Mouse (Mus musculus) limb, embryonic 12.5 days (tissue): ENCODE results near the gene Rab25. TPM values are rescaled to one million over a fixed set of nuclear protein-coding genes. Genes with fewer than 3 reads are reported as not detected.
A peak's percentile ranks its signal among the peaks of the same experiment; 100 is the strongest.

ENCODE experiments used
- ATAC-seq: fragments of 200-750 bp; cut with Nextera tagmentation; 2 replicates; pipeline ENCODE4 v1.8.0; 2017; ENCODE audit warnings: low read depth, moderate TSS enrichment; ENCODE audit not compliant: insufficient number of reproducible peaks, insufficient read depth, low FRiP score, low TSS enrichment
- H3K27ac ChIP-seq: fragments of 300-500 bp; sonication (generic); 2 replicates; pipeline ENCODE4 v1.5.1; 2016; ENCODE audit warnings: mild to moderate bottlenecking, moderate library complexity
- H3K27me3 ChIP-seq: fragments of 300-500 bp; sonication (generic); 2 replicates; pipeline ENCODE4 v1.6.1; 2016; ENCODE audit warnings: mild to moderate bottlenecking, moderate library complexity
- H3K36me3 ChIP-seq: fragments of 300-500 bp; sonication (generic); 2 replicates; pipeline ENCODE4 v1.6.1; 2016; ENCODE audit warnings: mild to moderate bottlenecking, moderate library complexity
- H3K4me1 ChIP-seq: fragments of 300-500 bp; sonication (generic); replicated peaks from 2 replicates; pipeline ENCODE4 v1.6.1; 2016
- H3K4me2 ChIP-seq: fragments of 300-500 bp; sonication (generic); 2 replicates; pipeline ENCODE4 v1.6.1; 2016; ENCODE audit warnings: mild to moderate bottlenecking, moderate library complexity
- H3K4me3 ChIP-seq: fragments of 300-500 bp; sonication (generic); replicated peaks from 2 replicates; pipeline ENCODE4 v1.5.1; 2016; ENCODE audit warnings: mild to moderate bottlenecking
- H3K9ac ChIP-seq: fragments of 300-500 bp; sonication (generic); replicated peaks from 2 replicates; pipeline ENCODE4 v1.6.1; 2016; ENCODE audit warnings: mild to moderate bottlenecking, moderate library complexity
- H3K9me3 ChIP-seq: fragments of 300-500 bp; sonication (generic); 2 replicates; pipeline ENCODE4 v1.6.1; 2016; ENCODE audit warnings: mild to moderate bottlenecking, moderate library complexity
- WGBS: fragments of 180-500 bp; shearing (Covaris S2); methylation state at CpG from one replicate; pipeline ENCODE4 v1.1.7; 2016; 5-methylcytosine and 5-hydroxymethylcytosine counted together
- polyA plus RNA-seq: library from polyadenylated mRNA; unstranded; fragments of >200 nt; fragmentation: Nextera tagmentation; extraction: Ambion mirVana; gene quantifications from 2 replicates; pipeline ENCODE4 v1.2.1, GENCODE M21; 2016

Rab25 gene
- polyA plus RNA-seq, 1 experiment from 2014 or later: 2.6 TPM

DNA sequence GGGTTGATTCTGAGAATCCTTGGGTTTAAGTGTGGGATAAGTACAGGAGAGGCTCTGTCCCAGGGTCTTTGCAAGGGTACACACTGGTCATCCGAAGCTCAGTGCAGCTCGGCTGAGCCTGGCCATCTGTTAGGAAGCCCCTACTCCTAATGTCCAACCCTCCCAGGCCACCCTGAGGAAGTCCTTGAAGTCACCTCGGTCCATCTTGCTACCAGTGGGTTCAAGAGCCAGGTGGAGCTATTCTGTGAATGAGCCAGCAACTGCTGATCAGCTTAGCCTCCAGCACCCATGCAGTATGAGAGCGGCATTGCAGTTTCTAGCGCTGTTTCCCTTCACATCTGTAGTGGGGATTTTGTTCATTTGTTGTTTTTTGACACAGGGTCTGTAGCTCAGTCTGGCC is 8.0 kb downstream of the Rab25 start:
- peaks cover 63% of the 10 kb centered on the region for H3K36me3 ChIP-seq
- 70% methylated on average over 5 of the region's 5 CpGs for WGBS
- no peak overlapping the region for H3K4me3 ChIP-seq
- no peak for ATAC-seq
- H3K4me2 ChIP-seq: no peak overlapping the region
- no peaks in the 10 kb centered on the region for H3K9me3 ChIP-seq
- H3K9ac ChIP-seq: no peak overlapping the region
- peak overlapping the region; percentile 50 for H3K27ac ChIP-seq
- H3K27me3 ChIP-seq: no peaks in the 10 kb centered on the region
- H3K4me1 ChIP-seq: peaks cover 51% of the 10 kb centered on the region

DNA sequence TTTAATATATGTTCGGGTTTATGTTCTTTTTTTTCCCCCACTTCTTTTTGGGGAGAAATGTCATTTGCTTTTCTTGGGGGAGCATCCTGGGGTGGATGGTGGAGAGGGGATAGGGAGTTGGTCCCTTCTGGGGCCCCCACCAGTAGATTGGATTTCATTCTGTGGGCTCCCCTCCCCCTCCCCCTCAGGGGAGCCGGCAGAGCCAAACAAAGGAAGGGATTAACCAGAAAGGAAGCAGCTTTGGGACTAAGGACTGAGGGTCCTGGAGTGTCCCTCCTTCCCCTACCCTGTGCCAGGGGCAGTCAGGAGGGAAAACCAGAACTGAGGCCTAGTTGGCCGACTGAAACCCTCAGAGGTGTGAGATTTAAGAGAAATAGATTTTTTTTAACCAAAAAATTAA is 8.7 kb downstream of the Rab25 start:
- 30% methylated on average over 3 of the region's 3 CpGs for WGBS
- Histone ChIP-seq H3K27me3 (no peaks in the 10 kb centered on the region), H3K27ac (0 out of 2 replicates have a peak overlapping the region, but pooled peaks have one; percentile 41), H3K4me1 (peaks cover 52% of the 10 kb centered on the region), H3K9ac (no peak overlapping the region), H3K4me3 (no peak overlapping the region), H3K9me3 (no peaks in the 10 kb centered on the region), H3K4me2 (no peak overlapping the region), H3K36me3 (peaks cover 70% of the 10 kb centered on the region)
- ATAC-seq: no peak

GRCm38 (mm10) chr3:88538271-88539145 is 9.6 kb downstream of the Rab25 start:
- 64% methylated on average over 9 of the region's 9 CpGs for WGBS
- no peaks in the 10 kb centered on the region for H3K9me3 ChIP-seq
- peak overlapping the region; percentile 18; the same call in 1 of the 2 replicates for H3K9ac ChIP-seq
- 0 out of 2 replicates have a peak overlapping the region, but pooled peaks have one; percentile 35 for H3K27ac ChIP-seq
- H3K36me3 ChIP-seq: peaks cover 73% of the 10 kb centered on the region
- no peaks in the 10 kb centered on the region for H3K27me3 ChIP-seq
- ATAC-seq: no peak
- peak overlapping the region; percentile 13 for H3K4me2 ChIP-seq
- H3K4me1 ChIP-seq: peaks cover 55% of the 10 kb centered on the region
- H3K4me3 ChIP-seq: no peak overlapping the region

- H3K4me1 ChIP-seq: peaks cover 55% of the 10 kb centered on the region
- no peak for ATAC-seq
- peak overlapping the region; percentile 44; the same call in 1 of the 2 replicates for H3K9ac ChIP-seq
- peak overlapping the region; percentile 75 for H3K4me3 ChIP-seq
- H3K4me2 ChIP-seq: peak overlapping the region; percentile 94
- H3K9me3 ChIP-seq: no peaks in the 10 kb centered on the region
- H3K27ac ChIP-seq: peak overlapping the region; percentile 77
- H3K27me3 ChIP-seq: no peaks in the 10 kb centered on the region
- H3K36me3 ChIP-seq: peaks cover 73% of the 10 kb centered on the region
- 69% methylated on average over 6 of the region's 6 CpGs for WGBS
These were observed 11.0 kb downstream of the Rab25 start for GRCm38 (mm10) chr3:88537146-88537545.

- H3K9ac ChIP-seq: peak overlapping the region; percentile 97
- H3K27ac ChIP-seq: peak overlapping the region; percentile 77
- no peak for ATAC-seq
- H3K27me3 ChIP-seq: no peaks in the 10 kb centered on the region
- peaks cover 55% of the 10 kb centered on the region for H3K4me1 ChIP-seq
- H3K36me3 ChIP-seq: peaks cover 68% of the 10 kb centered on the region
- 10% methylated on average over 64 of the region's 64 CpGs for WGBS
- H3K4me2 ChIP-seq: peak overlapping the region; percentile 94
- H3K4me3 ChIP-seq: peak overlapping the region; percentile 75
- H3K9me3 ChIP-seq: no peaks in the 10 kb centered on the region
These were observed 11.8 kb downstream of the Rab25 start for GRCm38 (mm10) chr3:88536103-88536930.

DNA sequence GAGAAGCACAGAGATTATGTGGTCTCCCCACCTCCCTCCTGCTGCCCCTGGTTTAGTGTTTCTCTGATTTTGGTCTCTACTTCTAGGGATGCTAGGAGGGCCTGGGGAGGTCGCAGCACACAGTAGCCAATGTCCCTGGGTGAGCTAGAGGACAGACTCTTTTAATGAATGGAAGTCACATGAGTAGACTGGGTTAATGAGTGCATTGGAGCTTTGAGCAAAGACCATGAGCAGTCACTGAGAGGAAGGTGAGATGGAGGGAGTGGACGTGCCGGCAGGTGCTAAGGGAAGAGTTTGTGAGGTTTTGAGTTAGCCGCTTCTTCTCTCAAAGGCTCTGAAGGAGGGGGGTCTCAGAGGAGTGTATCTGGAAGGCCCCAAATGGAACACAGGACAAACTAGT is 12.6 kb downstream of the Rab25 start:
- peak overlapping the region; percentile 97 for H3K9ac ChIP-seq
- peak overlapping the region; percentile 75 for H3K4me3 ChIP-seq
- peak overlapping the region; percentile 94 for H3K4me2 ChIP-seq
- H3K27ac ChIP-seq: peak overlapping the region; percentile 99
- WGBS: 52% methylated on average over 4 of the region's 4 CpGs
- H3K27me3 ChIP-seq: no peaks in the 10 kb centered on the region
- H3K9me3 ChIP-seq: no peaks in the 10 kb centered on the region
- peaks cover 60% of the 10 kb centered on the region for H3K36me3 ChIP-seq
- ATAC-seq: no peak
- H3K4me1 ChIP-seq: peaks cover 55% of the 10 kb centered on the region

GRCm38 (mm10) chr3:88535005-88535404 is 13.1 kb downstream of the Rab25 start:
- H3K36me3 ChIP-seq: peaks cover 55% of the 10 kb centered on the region
- H3K9ac ChIP-seq: peak overlapping the region; percentile 97
- H3K4me2 ChIP-seq: peak overlapping the region; percentile 94
- H3K27ac ChIP-seq: peak overlapping the region; percentile 99
- no peaks in the 10 kb centered on the region for H3K9me3 ChIP-seq
- peaks cover 57% of the 10 kb centered on the region for H3K4me1 ChIP-seq
- H3K27me3 ChIP-seq: no peaks in the 10 kb centered on the region
- H3K4me3 ChIP-seq: peak overlapping the region; percentile 75
- no peak for ATAC-seq
- 23% methylated on average over 3 of the region's 3 CpGs for WGBS

GRCm38 (mm10) chr3:88533706-88534105 is 14.4 kb downstream of the Rab25 start:
- H3K4me3 ChIP-seq: peak overlapping the region; percentile 75
- no peak for ATAC-seq
- no peaks in the 10 kb centered on the region for H3K27me3 ChIP-seq
- H3K4me1 ChIP-seq: peaks cover 62% of the 10 kb centered on the region
- peak overlapping the region; percentile 97 for H3K9ac ChIP-seq
- H3K27ac ChIP-seq: peak overlapping the region; percentile 99
- WGBS: 0% methylated on average over 4 of the region's 5 CpGs
- peak overlapping the region; percentile 94 for H3K4me2 ChIP-seq
- H3K9me3 ChIP-seq: no peaks in the 10 kb centered on the region
- H3K36me3 ChIP-seq: peaks cover 45% of the 10 kb centered on the region

DNA sequence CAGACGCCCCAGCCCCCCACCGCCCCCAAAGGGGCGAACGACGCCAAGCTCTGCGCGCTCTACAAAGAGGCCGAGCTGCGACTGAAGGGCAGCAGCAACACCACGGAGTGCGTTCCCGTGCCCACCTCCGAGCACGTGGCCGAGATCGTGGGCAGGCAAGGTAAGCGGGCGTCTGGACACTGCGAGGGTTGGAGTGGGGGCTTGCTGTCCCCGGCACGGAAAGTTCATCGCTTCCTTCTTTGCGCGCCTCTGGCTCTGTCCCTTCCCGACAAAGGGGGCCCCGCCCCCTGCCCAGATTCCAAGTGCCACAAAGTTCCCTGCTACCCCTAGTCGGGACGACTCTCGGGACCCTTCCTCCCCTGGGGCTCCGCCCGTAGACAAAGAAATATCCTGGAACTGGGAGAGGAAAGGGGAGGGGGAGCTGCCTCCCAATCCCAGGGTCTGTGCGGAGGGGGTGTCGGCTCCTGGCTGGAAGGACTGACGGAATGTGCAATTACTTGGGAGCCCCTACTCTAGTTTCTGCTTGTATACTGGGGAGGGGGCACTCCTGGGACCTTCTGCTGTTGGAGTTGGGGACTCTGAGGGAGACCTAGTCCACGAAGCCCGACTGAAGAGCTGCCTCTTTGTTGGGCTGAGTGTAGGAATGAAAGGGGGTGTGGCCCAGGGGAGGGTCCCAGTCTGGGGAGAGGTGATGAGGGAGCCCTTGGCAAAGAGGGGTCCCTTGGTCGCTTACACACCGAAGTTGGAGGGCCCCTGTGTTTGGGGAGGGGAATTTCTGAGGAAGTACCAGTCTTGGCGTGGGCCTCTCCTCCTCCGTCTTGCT is 15.2 kb downstream of the Rab25 start:
- Histone ChIP-seq H3K9ac (peak overlapping the region; percentile 97), H3K4me2 (peak overlapping the region; percentile 94), H3K36me3 (peaks cover 37% of the 10 kb centered on the region), H3K4me3 (peak overlapping the region; percentile 75), H3K27me3 (no peaks in the 10 kb centered on the region), H3K27ac (peak overlapping the region; percentile 99), H3K9me3 (no peaks in the 10 kb centered on the region), H3K4me1 (peaks cover 60% of the 10 kb centered on the region)
- no peak; the same call in 1 of the 2 replicates for ATAC-seq
- under 1% methylated on average over 39 of the region's 40 CpGs for WGBS

GRCm38 (mm10) chr3:88532299-88532674 is 15.8 kb downstream of the Rab25 start, which contains the start of gene Mex3a:
Mex3a (plus strand) TSS chr3:88532395.
- 2% methylated on average over 29 of the region's 31 CpGs for WGBS
- ATAC-seq: no peak
- peaks cover 60% of the 10 kb centered on the region for H3K4me1 ChIP-seq

More at GRCm38 (mm10) chr3:88532299-88532674, 15.8 kb downstream of the Rab25 start, which contains the start of gene Mex3a:
- peak within 1 kb of the TSS; percentile 97 for H3K9ac ChIP-seq
- peaks cover 31% of the 10 kb centered on the region for H3K36me3 ChIP-seq
- H3K9me3 ChIP-seq: no peaks in the 10 kb centered on the region
- peak within 1 kb of the TSS; percentile 75 for H3K4me3 ChIP-seq
- peak within 1 kb of the TSS; percentile 94 for H3K4me2 ChIP-seq
- H3K27ac ChIP-seq: peak within 1 kb of the TSS; percentile 99
- no peaks in the 10 kb centered on the region for H3K27me3 ChIP-seq
